Mouse (Mus musculus): ENCODE data around the gene Fam155a. TPM values are rescaled to one million over a fixed set of nuclear protein-coding genes. Genes with fewer than 3 reads are reported as not detected.
"Not testable (repeated sequence)": the region's sequence is repeated elsewhere in the genome, so short reads cannot be mapped to it uniquely, and the experiment has no call there.

Gene Fam155a
- polyA plus RNA-seq, 2 experiments from 2014 or later: 0.30 TPM; not detected in 1

DNA sequence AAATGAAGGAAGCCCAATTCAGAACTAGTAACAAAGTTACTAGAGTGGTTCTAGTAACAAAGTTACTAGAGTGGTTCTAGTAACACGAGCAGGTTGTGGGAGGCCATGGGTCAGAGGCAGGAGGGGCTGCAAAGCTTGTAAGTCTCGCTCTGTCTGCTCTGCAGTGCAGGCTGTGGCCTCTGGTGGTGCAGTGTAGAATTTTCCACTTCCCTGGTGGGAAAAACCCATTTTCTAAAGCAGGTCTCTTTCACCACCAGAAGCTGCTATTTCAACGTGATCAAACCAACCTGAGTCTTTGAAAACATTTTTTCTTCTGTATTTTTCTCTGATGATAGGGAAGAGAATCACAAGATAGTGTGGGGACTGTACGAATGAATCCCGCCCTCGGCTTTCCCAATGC lies 372.9 kb downstream of the Fam155a start:
- no peak for ATAC-seq

DNA sequence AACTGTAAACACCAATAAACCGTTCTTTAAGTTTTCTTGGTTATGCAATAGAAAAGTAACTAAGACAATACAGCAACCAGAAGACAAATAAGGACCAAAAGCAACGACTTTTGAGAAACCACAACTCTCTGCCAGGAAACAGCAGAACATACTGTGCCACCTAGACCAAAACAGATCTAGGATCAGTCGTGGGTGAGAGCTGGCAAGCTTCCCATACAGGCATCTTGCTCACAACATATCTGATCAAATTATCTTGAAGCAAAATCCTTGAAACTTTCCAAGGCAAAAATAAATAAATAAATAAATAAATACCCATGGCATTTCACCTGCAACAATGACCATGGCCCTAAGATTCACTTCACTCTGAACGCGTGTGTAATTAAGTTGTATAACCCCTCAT lies 376.3 kb downstream of the Fam155a start:
- ATAC-seq: no peak

DNA sequence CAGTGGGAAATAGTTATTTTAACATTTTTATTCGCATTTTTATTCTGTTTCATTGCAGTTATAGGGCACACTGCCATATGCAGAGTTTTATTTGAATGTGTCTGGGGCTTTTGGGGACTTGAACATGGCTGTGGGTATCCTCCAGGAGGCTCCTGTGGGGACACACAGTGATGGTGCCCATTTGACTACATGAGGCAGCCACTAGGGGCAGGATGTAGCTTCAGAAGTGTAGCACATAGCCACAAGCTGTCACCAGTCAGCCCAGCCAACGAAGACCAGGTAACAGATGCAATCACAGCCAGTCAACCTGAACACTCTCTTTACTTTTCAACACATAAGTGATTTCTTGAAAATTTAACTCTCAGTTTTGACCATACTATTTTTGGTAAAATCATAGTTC lies 377.7 kb downstream of the Fam155a start:
- ATAC-seq: no peak

DNA sequence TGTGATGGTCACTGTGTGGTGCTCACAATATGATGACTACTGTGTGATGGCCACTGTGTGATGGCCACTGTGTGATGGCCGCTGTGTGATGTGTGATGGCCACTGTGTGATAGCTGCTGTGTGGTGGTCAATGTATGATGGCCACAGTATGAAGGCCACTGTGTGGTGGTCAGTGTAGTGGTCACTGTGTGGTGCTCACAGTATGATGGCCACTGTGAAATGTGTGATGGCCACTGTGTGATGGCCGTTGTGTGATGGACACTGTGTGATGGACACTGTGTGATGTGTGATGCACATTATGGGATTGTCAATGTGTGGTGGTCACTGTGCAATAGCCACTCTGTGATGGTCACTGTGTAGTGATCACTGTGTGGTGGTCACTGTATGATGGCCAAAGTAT lies 380.7 kb downstream of the Fam155a start:
- ATAC-seq: not testable (repeated sequence)

DNA sequence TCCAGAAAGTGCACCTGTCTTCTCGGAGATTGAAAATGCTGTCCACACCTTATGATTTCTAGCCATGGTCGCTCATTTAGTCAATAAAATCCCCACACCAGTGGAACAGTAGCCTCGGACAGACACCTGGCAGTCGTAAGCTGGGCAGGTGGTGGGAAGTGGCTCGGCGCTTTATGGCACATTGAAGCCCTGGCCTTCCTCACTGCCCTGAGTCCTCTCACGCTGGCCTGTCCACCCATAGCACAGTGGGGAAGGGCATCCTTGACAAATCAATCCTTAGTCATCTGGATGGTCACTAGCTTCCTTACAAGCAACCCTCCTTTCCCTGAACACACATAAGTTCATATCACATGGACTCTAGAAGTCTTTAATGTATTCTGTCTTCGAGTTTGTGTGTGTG lies 401.8 kb downstream of the Fam155a start:
- no peak for ATAC-seq

DNA sequence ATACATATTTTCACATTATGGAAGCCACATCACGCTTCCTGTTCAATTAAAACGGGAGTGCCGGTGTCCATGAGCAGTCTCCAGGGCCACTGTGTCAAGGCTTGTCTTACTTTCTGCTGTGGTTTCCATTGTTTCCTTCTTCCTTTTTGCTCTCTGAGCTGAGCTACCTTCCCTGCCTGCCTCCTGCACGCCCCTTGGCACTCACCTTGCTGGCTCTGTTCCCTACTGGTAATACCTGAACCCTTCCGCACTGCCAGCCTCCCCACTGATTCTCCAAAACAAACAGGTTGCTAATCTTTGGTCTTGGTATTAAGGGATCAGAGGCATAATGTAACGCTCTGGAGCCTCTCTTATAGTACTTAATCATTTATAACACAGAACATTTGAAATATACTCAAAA lies 403.2 kb downstream of the Fam155a start:
- no peak for ATAC-seq

DNA sequence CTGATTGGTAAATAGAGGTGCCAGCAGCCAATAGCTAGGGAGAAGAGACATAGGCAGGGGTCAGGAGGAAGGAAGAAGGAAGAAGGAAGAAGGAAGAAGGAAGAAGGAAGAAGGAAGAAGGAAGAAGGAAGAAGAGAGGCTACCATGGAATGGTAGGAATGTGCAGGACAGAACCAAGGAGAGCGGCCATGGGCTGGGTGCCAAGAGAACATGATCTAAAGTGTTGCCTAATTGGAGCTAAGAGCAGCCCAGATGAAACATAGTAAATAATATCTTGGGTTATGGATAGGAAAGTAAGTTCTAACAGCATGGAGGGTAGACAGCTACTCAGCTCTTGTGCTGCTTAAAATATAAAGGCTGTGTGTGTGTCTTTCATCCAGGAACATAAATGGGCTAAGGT lies 405.6 kb downstream of the Fam155a start:
- ATAC-seq: no peak

DNA sequence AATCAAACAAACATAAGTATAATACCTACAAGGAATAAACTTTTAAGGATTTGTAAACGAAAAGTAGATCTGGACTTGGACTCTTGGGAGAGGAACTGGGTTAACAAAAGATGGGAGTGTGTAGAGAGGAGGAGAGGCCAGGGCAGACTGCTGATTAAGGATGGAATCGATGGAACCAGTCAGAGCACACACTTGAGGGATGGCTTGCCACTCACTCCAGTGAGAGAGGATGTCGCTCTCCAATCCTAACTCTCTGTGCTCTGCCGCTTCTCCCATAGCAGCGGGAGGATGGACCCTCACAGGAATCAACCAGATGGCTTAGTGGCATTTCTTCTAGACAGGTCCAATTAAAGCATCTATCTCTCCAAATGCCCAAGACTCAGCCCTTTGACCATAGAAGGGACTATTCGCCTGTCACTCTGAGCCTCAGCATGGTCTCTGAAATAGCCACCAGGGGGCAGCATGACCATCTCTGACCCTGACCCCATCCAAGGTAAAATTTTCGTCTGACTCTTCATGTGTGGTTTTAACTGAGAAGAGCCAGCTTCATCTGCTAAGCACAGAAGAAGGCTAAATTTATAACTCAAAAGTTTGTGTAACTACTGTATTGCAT lies 422.3 kb downstream of the Fam155a start:
- ATAC-seq: no peak

DNA sequence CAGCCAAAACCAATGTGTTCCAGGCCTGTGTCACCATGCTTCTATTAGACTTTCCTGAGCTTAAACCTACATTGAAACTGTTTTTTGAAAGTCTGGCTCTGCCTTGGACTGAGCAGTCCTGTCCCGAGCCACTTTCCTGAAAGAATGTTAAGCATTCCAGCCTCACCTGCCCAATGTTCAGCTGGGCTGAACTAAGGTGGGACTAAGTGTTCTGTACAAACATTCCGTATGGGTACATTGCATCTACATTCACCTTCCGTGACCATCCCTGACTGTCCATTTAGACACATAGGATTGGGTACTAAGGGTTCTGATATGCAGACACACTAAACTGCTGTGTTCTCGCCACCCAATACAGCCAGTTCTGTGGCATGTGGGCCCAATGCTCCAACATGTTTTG lies 423.8 kb downstream of the Fam155a start:
- no peak for ATAC-seq

DNA sequence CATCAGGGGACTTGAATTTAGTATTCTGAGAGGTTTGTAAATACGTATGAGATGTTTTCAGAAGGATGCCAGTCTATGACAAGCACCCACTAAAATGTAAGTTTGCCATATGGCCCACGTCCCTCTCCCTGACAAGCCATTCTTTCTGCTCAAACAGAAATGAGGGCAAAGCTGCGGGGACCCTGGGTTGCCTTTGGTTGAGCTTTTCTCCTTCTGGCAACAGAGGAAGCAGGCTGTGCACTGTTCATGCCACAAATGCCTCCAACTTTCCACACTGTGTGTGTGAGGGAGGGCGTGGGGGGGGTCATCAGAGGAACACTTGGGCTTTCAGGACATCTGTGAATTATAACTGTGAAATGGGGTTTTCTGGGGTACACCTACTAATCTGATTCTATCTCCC lies 426.8 kb downstream of the Fam155a start:
- no peak for ATAC-seq

DNA sequence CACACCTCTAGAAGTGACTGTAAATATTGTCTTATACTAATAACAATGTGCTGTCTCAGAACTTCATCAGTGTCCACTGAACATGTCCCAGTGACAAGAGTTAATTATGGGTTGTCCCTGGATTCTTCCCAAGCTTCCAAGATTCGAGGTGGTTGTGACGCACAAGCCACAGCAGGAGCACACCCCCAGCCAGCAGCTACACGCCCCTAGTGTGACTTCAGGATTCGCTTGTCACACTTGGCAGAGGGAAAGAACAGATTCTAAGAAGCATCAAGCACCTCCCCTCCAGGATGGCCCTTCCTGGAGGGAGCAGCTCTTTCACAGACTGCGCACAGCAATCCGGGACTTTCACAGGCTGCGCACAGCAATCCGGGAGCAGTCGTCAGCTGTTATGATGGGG lies 428.0 kb downstream of the Fam155a start:
- ATAC-seq: no peak

DNA sequence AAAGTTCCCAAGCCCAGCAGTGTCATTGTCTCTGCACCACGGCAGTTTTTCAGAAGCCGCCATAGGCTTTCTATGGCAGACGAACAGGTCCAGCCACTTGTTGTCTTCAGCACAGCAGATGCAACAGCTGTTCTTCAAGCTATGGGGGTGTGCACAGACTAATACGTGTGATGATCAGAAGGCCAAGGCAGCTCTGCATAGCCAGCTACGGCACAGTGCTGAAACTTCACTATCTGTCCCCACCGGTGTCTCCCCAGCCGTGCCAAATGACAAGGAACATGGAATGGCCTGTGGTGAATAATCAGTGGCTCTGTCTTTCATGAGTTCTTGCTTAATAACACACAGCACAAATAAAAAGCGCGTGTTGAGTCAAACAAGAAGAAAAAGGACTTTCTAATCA lies 428.4 kb downstream of the Fam155a start:
- no peak for ATAC-seq

DNA sequence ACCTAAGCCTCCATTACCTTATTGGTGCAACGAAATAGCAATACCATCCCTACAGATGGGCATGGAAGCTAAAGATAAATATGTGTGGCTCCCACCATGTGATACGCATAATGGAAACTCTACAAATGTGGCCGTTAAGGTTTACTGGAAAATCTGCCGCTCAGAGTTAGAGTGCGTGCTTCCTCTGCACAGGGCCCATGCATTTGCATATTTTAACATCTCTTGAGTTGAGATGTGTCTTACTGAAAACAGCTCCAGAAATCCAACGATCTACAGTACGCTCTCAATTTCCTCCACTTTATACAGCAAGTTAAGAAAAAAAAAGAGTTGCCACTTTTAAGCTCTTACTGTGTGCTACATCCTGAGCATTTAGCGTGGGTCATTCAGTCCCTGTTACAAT lies 433.1 kb downstream of the Fam155a start:
- ATAC-seq: no peak

DNA sequence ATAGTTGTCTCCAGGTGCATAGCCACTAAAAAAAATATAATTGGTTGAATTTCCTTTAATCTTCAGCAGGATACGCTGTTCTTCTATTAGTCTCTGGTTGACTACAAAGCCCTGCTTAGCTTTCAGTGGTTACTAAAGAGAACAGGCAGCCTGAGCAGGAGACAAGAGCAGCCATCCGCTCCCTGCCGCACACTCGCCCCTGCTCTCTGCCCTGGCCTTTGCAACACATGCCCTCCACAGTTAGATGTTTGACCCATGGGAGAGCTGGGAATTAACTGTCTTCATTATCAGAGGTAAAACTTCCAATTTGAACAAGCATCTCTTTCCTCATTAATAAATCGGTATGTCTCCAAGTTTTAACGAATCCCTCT lies 435.0 kb downstream of the Fam155a start:
- no peak for ATAC-seq

DNA sequence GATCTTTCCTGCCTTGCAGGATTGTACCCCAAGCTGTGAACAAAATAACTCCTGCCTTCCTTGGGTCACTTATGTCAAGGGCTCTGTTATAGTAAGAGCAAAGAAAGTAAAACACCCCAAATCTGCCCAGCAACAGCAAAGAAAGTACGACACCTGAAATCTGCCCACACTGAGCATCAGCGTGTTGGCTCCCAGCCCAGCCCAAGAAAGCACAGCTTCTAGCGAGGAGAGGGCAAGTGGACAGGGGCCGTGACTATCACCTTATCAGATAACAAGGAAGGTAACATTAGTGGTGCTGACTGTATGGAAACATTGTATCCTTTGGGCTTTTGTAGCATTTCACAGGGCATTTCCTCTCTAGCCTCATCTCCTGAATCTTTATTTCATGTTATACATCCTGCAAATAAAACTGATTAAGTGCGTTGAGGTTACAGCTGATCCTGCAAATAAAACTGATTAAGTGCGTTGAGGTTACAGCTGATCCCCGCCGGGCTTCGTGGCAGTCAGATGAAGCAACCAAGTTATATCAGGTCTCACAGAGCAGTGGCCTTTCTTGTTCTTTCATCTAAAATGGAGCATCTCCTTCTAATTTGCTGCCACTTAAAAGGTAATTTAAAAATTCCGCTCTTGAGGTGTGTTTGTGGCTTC lies 435.6 kb downstream of the Fam155a start:
- ATAC-seq: no peak

DNA sequence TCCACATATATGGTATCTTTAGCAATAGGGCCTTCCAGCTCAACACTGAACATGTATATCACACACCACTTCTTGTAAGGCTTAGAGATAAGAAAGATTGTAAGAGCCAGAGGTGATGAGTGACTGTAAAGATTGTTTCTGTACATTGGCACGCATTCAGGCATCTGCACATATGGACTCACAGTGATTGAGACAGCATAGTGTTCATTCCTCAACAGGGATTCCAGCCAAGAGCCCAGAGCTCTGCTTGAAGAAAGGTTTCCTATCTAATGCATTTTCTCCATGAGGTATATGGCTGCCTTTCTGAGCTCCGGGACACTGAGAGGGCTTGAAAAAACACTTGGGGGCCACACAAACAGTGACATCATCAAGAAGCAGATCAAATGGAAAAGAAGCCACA lies 438.2 kb downstream of the Fam155a start:
- ATAC-seq: no peak

DNA sequence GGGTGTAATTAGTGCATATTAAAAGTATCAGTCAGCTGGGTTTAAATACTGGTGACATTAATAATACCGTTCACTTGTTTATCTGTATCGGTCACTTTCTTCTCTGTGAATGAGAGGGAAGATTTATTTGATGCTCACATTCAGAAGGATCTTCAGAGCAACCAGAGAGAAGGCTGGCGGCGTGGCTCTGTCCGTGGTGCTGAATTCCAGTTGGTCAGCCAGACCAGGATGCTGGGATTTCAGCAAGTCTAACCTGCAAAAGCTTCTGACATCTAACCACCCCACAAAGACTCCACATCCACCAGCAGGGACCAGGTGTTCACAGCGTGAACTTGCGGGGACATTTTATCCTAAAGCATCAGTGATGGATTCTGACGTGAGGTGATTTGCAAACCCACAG lies 461.5 kb downstream of the Fam155a start:
- ATAC-seq: no peak

DNA sequence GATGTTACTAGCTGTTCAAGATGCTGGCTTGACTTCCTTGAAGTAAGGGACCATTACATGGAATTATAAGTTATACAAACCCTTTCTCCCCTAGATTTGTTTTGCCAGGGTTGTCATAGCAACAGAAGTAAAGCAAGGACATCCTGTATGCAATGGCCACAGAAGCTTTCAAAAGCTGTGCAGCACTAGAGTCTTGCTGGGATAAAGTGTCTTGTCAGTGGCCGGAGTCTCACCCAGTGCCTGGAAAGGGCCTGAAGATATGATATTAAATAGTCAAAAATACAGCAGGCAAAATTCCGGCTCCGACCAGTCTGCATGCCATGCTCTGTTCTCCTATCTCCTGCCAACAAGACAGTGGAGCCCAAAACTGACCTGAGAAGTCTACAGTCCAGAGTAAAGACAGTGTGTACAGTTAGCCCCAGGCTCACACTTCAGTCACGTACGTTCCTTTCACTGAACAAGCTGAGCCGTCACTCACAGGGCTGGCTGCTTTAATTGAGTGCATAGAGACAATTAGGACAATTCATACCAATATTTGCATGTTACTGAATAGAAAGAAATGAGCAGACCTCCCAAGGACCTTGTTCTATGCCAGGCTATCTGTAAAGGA lies 467.3 kb downstream of the Fam155a start:
- ATAC-seq: no peak

DNA sequence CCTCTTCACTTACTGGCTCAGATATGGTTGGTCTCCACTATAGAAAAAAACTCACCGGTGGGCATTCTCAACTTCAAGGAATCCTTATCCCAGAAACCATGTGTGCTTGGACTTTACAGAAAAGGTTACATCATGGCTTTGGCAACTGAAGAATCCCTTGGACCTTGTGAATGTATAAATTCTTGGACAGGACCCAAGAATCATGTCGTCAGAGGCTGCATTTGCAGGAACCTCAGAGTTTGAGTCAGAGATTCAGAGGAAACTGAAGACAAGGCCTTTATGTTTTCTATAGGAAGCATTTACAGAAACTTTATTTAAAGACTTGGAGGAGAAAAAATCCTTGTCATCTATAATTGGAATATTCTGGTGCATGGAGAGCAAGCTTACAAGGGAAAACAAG lies 475.9 kb downstream of the Fam155a start:
- no peak for ATAC-seq

DNA sequence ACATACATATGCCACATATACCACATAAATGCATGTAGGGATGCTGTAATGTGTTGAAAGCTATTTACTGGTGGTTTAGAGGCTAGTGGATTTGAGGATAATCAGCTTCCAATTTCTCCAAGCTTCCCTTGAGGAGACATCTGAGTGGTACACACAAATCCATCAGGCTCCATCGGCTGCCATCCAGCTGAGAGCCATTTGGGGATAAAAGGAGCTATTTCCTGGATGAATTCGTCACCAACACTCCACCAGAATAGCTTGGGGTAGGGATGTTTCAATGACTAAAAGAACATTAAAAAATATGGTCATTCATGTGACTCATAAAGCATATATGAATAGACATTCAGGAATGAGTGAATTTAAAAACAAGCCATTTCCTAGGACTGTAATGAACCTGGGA lies 478.4 kb downstream of the Fam155a start:
- ATAC-seq: no peak

DNA sequence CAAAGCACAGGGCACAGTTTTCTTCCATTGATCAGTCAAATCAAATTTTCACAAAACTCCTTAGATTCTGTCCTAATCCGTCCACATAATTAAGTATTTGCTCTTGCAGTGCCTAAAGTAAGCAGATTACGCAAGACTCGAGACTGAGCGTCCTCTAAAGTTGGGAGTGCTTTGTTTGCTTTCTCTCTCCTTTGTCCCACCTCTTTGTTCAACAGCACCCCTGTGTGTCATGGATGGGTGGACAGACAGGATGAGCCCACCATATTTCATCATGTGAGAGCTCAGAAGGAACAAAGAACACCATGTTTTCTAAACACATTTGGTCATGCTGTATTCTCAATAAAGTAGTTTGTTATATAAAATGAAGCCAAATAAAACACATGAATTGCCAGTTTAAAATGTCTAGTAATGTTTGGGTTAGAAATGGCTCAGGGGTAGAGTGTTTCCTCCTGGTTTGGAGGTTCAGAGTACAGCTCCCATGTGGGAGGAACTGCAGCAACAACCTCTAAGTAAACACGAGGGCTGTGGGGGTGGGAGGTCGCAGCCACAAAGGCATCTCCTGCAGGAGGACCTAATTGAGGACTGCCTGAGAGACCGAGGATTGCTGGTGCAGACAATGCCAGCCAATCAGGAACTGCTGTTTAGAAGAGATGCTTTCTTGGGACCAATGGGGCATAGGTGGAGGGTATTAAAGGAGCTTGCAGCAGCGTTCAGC lies 482.8 kb downstream of the Fam155a start:
- ATAC-seq: no peak

DNA sequence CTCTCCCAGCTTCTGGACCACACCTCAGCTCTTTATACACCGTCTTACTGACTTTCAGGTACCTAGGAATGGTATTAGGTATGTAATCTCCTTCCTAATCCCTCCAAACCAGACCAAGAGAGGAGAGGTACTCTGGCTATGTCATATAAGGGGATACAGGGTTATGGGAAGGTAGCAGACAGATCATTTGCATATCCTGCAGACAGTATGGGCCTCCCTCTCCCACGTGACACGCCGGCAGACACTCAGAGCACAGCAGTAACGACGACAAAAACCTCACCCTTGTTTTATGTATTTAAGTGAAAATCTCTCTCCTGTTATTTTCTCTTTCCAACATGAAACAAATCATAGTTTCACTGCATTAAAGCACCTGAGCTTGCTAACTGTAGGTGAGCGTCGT lies 496.8 kb downstream of the Fam155a start:
- ATAC-seq: no peak

DNA sequence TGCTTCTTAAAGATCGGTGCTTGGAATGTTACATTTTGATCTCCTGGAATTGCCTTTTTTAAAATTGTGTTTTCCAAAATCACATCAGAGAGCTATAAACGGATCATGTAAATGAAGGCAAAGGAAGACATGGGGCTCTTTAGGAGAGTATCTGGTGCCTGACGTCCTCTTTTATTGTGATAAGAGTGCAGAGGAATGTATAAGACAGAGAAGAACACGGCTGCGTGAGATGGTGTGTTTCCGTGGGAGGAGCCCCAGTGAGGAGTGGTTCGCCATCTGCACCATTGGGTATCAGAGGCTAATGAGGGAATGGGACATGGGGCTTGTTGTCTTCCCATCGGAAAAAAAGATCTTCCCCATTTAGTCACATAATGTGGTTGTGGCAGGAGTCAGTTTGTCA lies 506.6 kb downstream of the Fam155a start:
- no peak for ATAC-seq

DNA sequence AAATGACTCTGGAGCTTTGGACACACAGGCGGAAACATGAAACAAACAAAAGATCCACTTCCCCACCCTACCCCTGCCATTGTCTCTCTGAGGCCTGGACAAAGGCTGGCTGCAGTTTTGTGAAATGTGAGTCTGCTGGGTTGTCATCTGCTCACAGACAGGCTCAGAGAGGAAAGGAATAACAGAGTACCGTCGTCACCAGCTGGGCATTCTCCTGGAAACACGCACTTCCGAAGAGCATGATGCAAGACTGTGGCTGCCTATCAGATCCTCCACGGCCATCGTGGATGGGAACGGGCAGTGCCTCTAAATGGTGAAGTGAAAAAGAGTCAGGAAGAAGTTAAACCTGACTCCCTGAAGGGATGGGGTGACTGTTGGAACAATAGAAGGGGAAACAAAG lies 509.4 kb downstream of the Fam155a start:
- no peak for ATAC-seq
